Comparison of ENCODE assay signal across 21 mouse cellular contexts in genomic region chr3:100507174-100507573, GRCm38 (mm10). TPM values are rescaled to one million over a fixed set of nuclear protein-coding genes. Genes with fewer than 3 reads are reported as not detected.
DNase-seq lines count a peak whose midpoint lies in the region; ATAC-seq lines count a peak whose summit lies in the region.
"Had no signal": no experiment of that assay in that cellular context is flagged by ENCODE, and none has a peak within 500 bp of the region (broad histone marks: within the 10 kb centered on the region; RNA-seq: fewer than 3 reads in every experiment).

No protein-coding gene starts in this region.

- no peaks in the 10 kb centered on the region for H3K27me3 ChIP-seq in intestine, embryonic 16.5 days (replicated peaks; ENCODE audit: control insufficient read depth, insufficient read depth, low read length)
- H3K27me3 ChIP-seq: embryonic facial prominence, embryonic 12.5 days; forebrain, embryonic 13.5 days; forebrain, embryonic 15.5 days had no signal

- H3K36me3 ChIP-seq in intestine, embryonic 16.5 days (ENCODE audit: control insufficient read depth, insufficient read depth, low read length), result no peaks in the 10 kb centered on the region
- H3K36me3 ChIP-seq: embryonic facial prominence, embryonic 10.5 days; embryonic facial prominence, embryonic 12.5 days; forebrain, embryonic 15.5 days had no signal

- intact Hi-C loops in left cerebral cortex, postnatal 10 days (cut with DNase I), result no loop called here

- no peak for ATAC-seq in intestine, embryonic 16.5 days
- ATAC-seq: activated CD4-positive, CD25-positive, alpha-beta regulatory T cell, adult 4 months; forebrain, embryonic 13.5 days; forebrain, embryonic 15.5 days; forebrain, postnatal 0 days had no signal

- H3K27ac ChIP-seq in intestine, embryonic 16.5 days (ENCODE audit: low read length), result no peak overlapping the region
- H3K27ac ChIP-seq: embryonic facial prominence, embryonic 12.5 days; forebrain, embryonic 13.5 days; forebrain, embryonic 15.5 days had no signal

- H3K9ac ChIP-seq in intestine, embryonic 16.5 days (ENCODE audit: low read depth, low read length), result no peak overlapping the region
- H3K9ac ChIP-seq: embryonic facial prominence, embryonic 12.5 days; forebrain, embryonic 13.5 days; forebrain, embryonic 15.5 days; forebrain, postnatal 0 days had no signal

- peak; percentile 86 for DNase-seq in 3T3-L1 (ENCODE audit: low read depth, low spot score)
- DNase-seq in NIH3T3 (ENCODE audit: low read depth), result peak; percentile 77
- peak; percentile 7 for DNase-seq in adipocyte (ENCODE audit: low spot score)
- no peak for DNase-seq in left cerebral cortex, postnatal 10 days (ENCODE audit: extremely low spot score in 1 of 2, low spot score in 2 of 2)
- no peak for DNase-seq in urinary bladder, adult 18-20 months (ENCODE audit: low spot score in 2 of 2)
- DNase-seq in adrenal gland, postnatal 10 days, result no peak
- DNase-seq: adrenal gland, adult 2 months; adrenal gland, postnatal 14 days; adrenal gland, postnatal 36 days; cerebellum, adult 11-12 months; cerebellum, adult 2 months; cerebellum, adult 9-10 months; cerebellum, postnatal 10 days; cerebellum, postnatal 25 days; forebrain, postnatal 0 days had no signal

- H3K9me3 ChIP-seq in intestine, embryonic 16.5 days (ENCODE audit: control insufficient read depth, low read length), result no peaks in the 10 kb centered on the region
- H3K9me3 ChIP-seq: embryonic facial prominence, embryonic 10.5 days; embryonic facial prominence, embryonic 12.5 days; forebrain, embryonic 13.5 days; forebrain, embryonic 15.5 days had no signal

- 65% methylated on average over 4 of the region's 4 CpGs for WGBS in intestine, embryonic 16.5 days

- H3K4me1 ChIP-seq in intestine, embryonic 16.5 days (ENCODE audit: control insufficient read depth, insufficient read depth, low read length), result no peaks in the 10 kb centered on the region
- H3K4me1 ChIP-seq: forebrain, embryonic 13.5 days; forebrain, embryonic 15.5 days had no signal

- no peak overlapping the region for H3K4me2 ChIP-seq in intestine, embryonic 16.5 days (ENCODE audit: low read depth, low read length)
- H3K4me2 ChIP-seq: embryonic facial prominence, embryonic 12.5 days; forebrain, embryonic 13.5 days; forebrain, embryonic 15.5 days had no signal

- H3K4me3 ChIP-seq in intestine, embryonic 16.5 days (ENCODE audit: low read length), result no peak overlapping the region
- H3K4me3 ChIP-seq: embryonic facial prominence, embryonic 10.5 days; embryonic facial prominence, embryonic 12.5 days; forebrain, embryonic 13.5 days; forebrain, embryonic 15.5 days had no signal

RNA-seq across cellular contexts. Expression of gene Tent5c, which starts 18.1 kb away (rescaled TPM):
- polyA plus RNA-seq in intestine, embryonic 16.5 days (2015; fragmentation: Nextera tagmentation; extraction: Ambion mirVana), result 8.9 and 9.9 TPM in 2 replicates
- 1 to 10 TPM; 2.9 to 4.9 TPM for total RNA-seq in left cerebral cortex, postnatal 10 days (2021)
- total RNA-seq in adrenal gland, postnatal 10 days (2021), result 10 to 100 TPM; 18.1 to 23.5 TPM

Comparison
In these comparisons a context has a peak if more than half of its experiments do, and no peak if none do; other contexts are left out.
1. DNase-seq: peak in 3T3-L1 (single experiment), NIH3T3 (single experiment) and adipocyte (single experiment); none in left cerebral cortex, postnatal 10 days (0 of 2), urinary bladder, adult 18-20 months (0 of 2) and adrenal gland, postnatal 10 days (single experiment).